Mouse (Mus musculus) CH12.LX (cell line): ENCODE data around the gene Gm9376.

ENCODE experiments used
- BHLHE40 ChIP-seq: IDR thresholded peaks from 2 replicates; pipeline ENCODE4 v1.6.1; 2011; ENCODE audit warnings: mild to moderate bottlenecking, low read depth, low read length, improper control_type of control experiment
- CHD2 ChIP-seq: IDR thresholded peaks from 2 replicates; pipeline ENCODE4 v1.6.1; 2011; ENCODE audit warnings: low read length, improper control_type of control experiment
- CTCF ChIP-seq, 2 experiments: IDR thresholded peaks in 1 of 2; conservative IDR thresholded peaks in 1 of 2; 2 replicates each; pipeline ENCODE4 v1.5.1; 2011 to 2012; ENCODE audit warnings: low read depth in 2 of 2, low read length in 2 of 2, improper control_type of control experiment in 1 of 2, inconsistent platforms in 1 of 2, mild to moderate bottlenecking in 1 of 2, moderate library complexity in 1 of 2
- KAT2A ChIP-seq: IDR thresholded peaks from 2 replicates; pipeline ENCODE4 v1.6.1; 2012; ENCODE audit warnings: low read length, improper control_type of control experiment, inconsistent platforms; ENCODE audit not compliant: insufficient replicate concordance
- MXI1 ChIP-seq: IDR thresholded peaks from 2 replicates; pipeline ENCODE4 v1.6.1; 2011; ENCODE audit warnings: mild to moderate bottlenecking, low read depth, low read length, improper control_type of control experiment
- POLR2A ChIP-seq: IDR thresholded peaks from 2 replicates; pipeline ENCODE4 v1.6.1; 2011; ENCODE audit warnings: low read depth, mild to moderate bottlenecking, improper control_type of control experiment, low read length
- USF1 ChIP-seq: IDR thresholded peaks from 2 replicates; pipeline ENCODE4 v1.6.1; 2014; ENCODE audit warnings: low read depth, mild to moderate bottlenecking, inconsistent platforms, low read length, improper control_type of control experiment

DNA sequence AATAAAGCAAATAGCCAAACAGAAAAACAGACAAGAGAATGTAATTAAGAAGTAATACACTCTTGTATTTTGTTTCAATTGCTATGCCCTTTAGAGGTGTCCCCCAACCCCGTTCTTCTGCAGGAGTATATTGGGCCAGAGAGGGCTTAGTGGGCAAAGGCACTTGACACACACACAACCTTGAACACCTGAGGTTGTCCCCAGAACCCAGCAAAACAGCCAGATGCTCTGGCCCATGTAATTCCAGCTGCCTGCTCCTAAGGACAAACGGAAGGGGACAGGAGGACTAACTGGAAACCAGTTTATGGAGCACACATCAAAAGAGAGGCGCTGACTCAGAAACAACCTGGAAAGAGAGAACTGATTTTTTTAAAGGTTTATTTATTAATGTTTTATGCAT, 47.2 kb downstream of the Gm9376 start:
- TF ChIP-seq POLR2A, result no peak
- TF ChIP-seq CTCF (conservative IDR thresholded peaks at IDR 0.05 in 1 of 2, IDR thresholded peaks at IDR 0.05 in 1 of 2; ENCODE audit: low read depth in 2 of 2, low read length in 2 of 2), result no peak
- no peak for TF ChIP-seq CHD2
- no peak for TF ChIP-seq MXI1
- TF ChIP-seq USF1, result no peak
- no peak for TF ChIP-seq KAT2A
- no peak for TF ChIP-seq BHLHE40
